Mouse (Mus musculus) hindbrain, embryonic 16.5 days (tissue): ENCODE measurements at regions not wholly inside any gene's neighbourhood (a gene's known extent, or its start where the extent isn't known, plus 50 kb on each side); places are given as distances from the start of the nearest gene placed in this dataset.
"Not testable (repeated sequence)": the region's sequence is repeated elsewhere in the genome, so short reads cannot be mapped to it uniquely, and the experiment has no call there.

Source experiments
- ATAC-seq: fragments of 200-750 bp; cut with Nextera tagmentation; 2 replicates; pipeline ENCODE4 v1.8.0; 2017; ENCODE audit warnings: moderate TSS enrichment, moderate library complexity
- H3K27ac ChIP-seq: fragments of 300-500 bp; sonication (generic); 2 replicates; pipeline ENCODE4 v1.5.1; 2014; ENCODE audit warnings: low read depth, mild to moderate bottlenecking, control low read depth, low read length, moderate library complexity
- H3K27me3 ChIP-seq: fragments of 300-500 bp; sonication (generic); replicated peaks from 2 replicates; pipeline ENCODE4 v1.6.1; 2014; ENCODE audit warnings: low read length; ENCODE audit not compliant: control insufficient read depth, insufficient read depth
- H3K36me3 ChIP-seq: fragments of 300-500 bp; sonication (generic); 2 replicates; pipeline ENCODE4 v1.6.1; 2014; ENCODE audit warnings: mild to moderate bottlenecking, low read length, moderate library complexity, mixed read lengths; ENCODE audit not compliant: control insufficient read depth, insufficient read depth
- H3K4me1 ChIP-seq: fragments of 300-500 bp; sonication (generic); 2 replicates; pipeline ENCODE4 v1.6.1; 2014; ENCODE audit warnings: low read depth, low read length; ENCODE audit not compliant: control insufficient read depth, insufficient read depth
- H3K4me2 ChIP-seq: fragments of 300-500 bp; sonication (generic); 2 replicates; pipeline ENCODE4 v1.6.1; 2014; ENCODE audit warnings: mild to moderate bottlenecking, low read length, control low read depth, moderate library complexity
- H3K4me3 ChIP-seq: fragments of 300-500 bp; sonication (generic); 2 replicates; pipeline ENCODE4 v1.5.1; 2014; ENCODE audit warnings: mild to moderate bottlenecking, low read length, control low read depth, moderate library complexity
- H3K9ac ChIP-seq: fragments of 300-500 bp; sonication (generic); 2 replicates; pipeline ENCODE4 v1.6.1; 2014; ENCODE audit warnings: low read depth, mild to moderate bottlenecking, control low read depth, low read length, moderate library complexity
- H3K9me3 ChIP-seq: fragments of 300-500 bp; sonication (generic); 2 replicates; pipeline ENCODE4 v1.6.1; 2014; ENCODE audit warnings: mild to moderate bottlenecking, low read length, moderate library complexity; ENCODE audit not compliant: control insufficient read depth
- WGBS: fragments of 180-500 bp; shearing (Covaris S2); extraction: QIAGEN DNeasy Blood & Tissue Kit; methylation state at CpG from one replicate; pipeline ENCODE4 v1.1.7; 2014; 5-methylcytosine and 5-hydroxymethylcytosine counted together

- no peak overlapping the region for H3K4me2 ChIP-seq
- H3K27ac ChIP-seq = no peak overlapping the region
- no peak overlapping the region for H3K9ac ChIP-seq
- H3K9me3 ChIP-seq = no peaks in the 10 kb centered on the region
- H3K27me3 ChIP-seq = no peaks in the 10 kb centered on the region
- no peaks in the 10 kb centered on the region for H3K36me3 ChIP-seq
- WGBS = 86% methylated on average over 2 of the region's 2 CpGs
- no peaks in the 10 kb centered on the region for H3K4me1 ChIP-seq
- ATAC-seq = no peak
- no peak overlapping the region for H3K4me3 ChIP-seq
These were observed 149.0 kb downstream of the Cox7c start for GRCm38 (mm10) chr13:85897656-85898055.

- no peak for ATAC-seq
- no peak overlapping the region for H3K27ac ChIP-seq
- H3K4me3 ChIP-seq = no peak overlapping the region
- no peaks in the 10 kb centered on the region for H3K4me1 ChIP-seq
- WGBS = 49% methylated on average over 8 of the region's 8 CpGs
- no peaks in the 10 kb centered on the region for H3K36me3 ChIP-seq
- no peak overlapping the region for H3K4me2 ChIP-seq
- H3K9ac ChIP-seq = no peak overlapping the region
- H3K9me3 ChIP-seq = no peaks in the 10 kb centered on the region
- H3K27me3 ChIP-seq = no peaks in the 10 kb centered on the region
These were observed 151.6 kb downstream of the Cox7c start for GRCm38 (mm10) chr13:85895141-85895540.

- not testable (repeated sequence) for H3K36me3 ChIP-seq, H3K4me3 ChIP-seq, H3K4me1 ChIP-seq, H3K9me3 ChIP-seq, ATAC-seq, H3K27me3 ChIP-seq, H3K4me2 ChIP-seq, H3K9ac ChIP-seq, H3K27ac ChIP-seq
These were observed 156.9 kb downstream of the Cox7c start for GRCm38 (mm10) chr13:85889846-85890245.

GRCm38 (mm10) chr13:85882817-85883216 lies 163.9 kb downstream of the Cox7c start:
- H3K27me3 ChIP-seq = no peaks in the 10 kb centered on the region
- no peaks in the 10 kb centered on the region for H3K36me3 ChIP-seq
- ATAC-seq = no peak
- 74% methylated on average over 2 of the region's 2 CpGs for WGBS
- H3K9me3 ChIP-seq = no peaks in the 10 kb centered on the region
- no peak overlapping the region for H3K4me3 ChIP-seq
- H3K4me2 ChIP-seq = no peak overlapping the region
- no peak overlapping the region for H3K27ac ChIP-seq
- H3K9ac ChIP-seq = no peak overlapping the region
- no peaks in the 10 kb centered on the region for H3K4me1 ChIP-seq

- Histone ChIP-seq H3K4me1 (no peaks in the 10 kb centered on the region), H3K9ac (no peak overlapping the region), H3K4me3 (no peak overlapping the region), H3K27me3 (no peaks in the 10 kb centered on the region), H3K36me3 (no peaks in the 10 kb centered on the region), H3K4me2 (no peak overlapping the region), H3K9me3 (no peaks in the 10 kb centered on the region), H3K27ac (no peak overlapping the region)
- no peak for ATAC-seq
- WGBS = 83% methylated on average over 2 of the region's 2 CpGs
These were observed 183.0 kb downstream of the Cox7c start for GRCm38 (mm10) chr13:85863745-85864144.

GRCm38 (mm10) chr13:85848276-85848675 lies 198.4 kb downstream of the Cox7c start:
- Histone ChIP-seq H3K4me2 (no peak overlapping the region), H3K36me3 (no peaks in the 10 kb centered on the region), H3K4me1 (no peaks in the 10 kb centered on the region), H3K9me3 (no peaks in the 10 kb centered on the region), H3K4me3 (no peak overlapping the region), H3K9ac (no peak overlapping the region), H3K27ac (no peak overlapping the region), H3K27me3 (no peaks in the 10 kb centered on the region)
- ATAC-seq = no peak

- Histone ChIP-seq H3K4me3 (no peak overlapping the region), H3K9me3 (no peaks in the 10 kb centered on the region), H3K36me3 (no peaks in the 10 kb centered on the region), H3K9ac (no peak overlapping the region), H3K27ac (no peak overlapping the region), H3K4me1 (no peaks in the 10 kb centered on the region), H3K4me2 (no peak overlapping the region), H3K27me3 (no peaks in the 10 kb centered on the region)
- no peak for ATAC-seq
- WGBS = 88% methylated on average over 1 of the region's 1 CpGs
These were observed 216.8 kb downstream of the Cox7c start for GRCm38 (mm10) chr13:85829894-85830293.
